In the genomic region with DNA sequence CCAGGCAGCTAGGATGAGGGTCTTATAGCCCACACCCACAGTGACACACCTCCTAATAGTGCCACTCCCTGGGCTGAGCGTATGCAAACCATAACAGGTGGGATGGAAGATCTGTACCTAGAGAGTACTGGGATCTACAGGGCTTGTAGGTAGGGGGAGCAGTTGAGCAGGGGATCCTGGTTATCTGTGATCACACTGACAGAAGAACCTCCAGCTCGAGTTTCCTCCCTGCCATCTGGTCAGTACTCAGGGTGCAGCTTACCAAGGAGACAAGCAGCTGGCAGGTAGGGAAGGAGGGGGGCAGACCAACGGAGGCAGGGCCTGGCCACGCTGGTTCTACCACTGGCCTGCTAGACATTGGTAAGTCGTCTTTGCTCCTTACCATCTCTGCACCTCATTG, we compare ENCODE assay signal across 10 mouse cellular contexts. TPM values are rescaled to one million over a fixed set of nuclear protein-coding genes. Genes with fewer than 3 reads are reported as not detected.
DNase-seq lines count a peak whose midpoint lies in the region; ATAC-seq and TF ChIP-seq lines count a peak whose summit lies in the region.
"Had no signal": no experiment of that assay in that cellular context is flagged by ENCODE, and none has a peak within 500 bp of the region (broad histone marks: within the 10 kb centered on the region; RNA-seq: fewer than 3 reads in every experiment).

No protein-coding gene starts in this region.

- no peak for TF ChIP-seq EP300 in lung, postnatal 0 days (IDR thresholded peaks at IDR 0.05)

- TF ChIP-seq CTCF in intestine, postnatal 0 days (IDR thresholded peaks at IDR 0.05; ENCODE audit: low read depth): peak; percentile 78
- TF ChIP-seq CTCF in lung, postnatal 0 days (IDR thresholded peaks at IDR 0.05): peak; percentile 68

- no peaks in the 10 kb centered on the region for H3K36me3 ChIP-seq in intestine, postnatal 0 days (ENCODE audit: control insufficient read depth, insufficient read depth)
- H3K36me3 ChIP-seq in lung, postnatal 0 days (ENCODE audit: insufficient read depth, low read length): no peaks in the 10 kb centered on the region

- no peak for DNase-seq in frontal cortex, postnatal 10 days (ENCODE audit: low spot score in 2 of 2)
- DNase-seq in A20 (ENCODE audit: low read depth, low spot score) (peak; percentile 48), adipocyte (ENCODE audit: low spot score) (no peak)
- DNase-seq in cerebellum, adult 11-12 months: peak; percentile 77
- DNase-seq in lung, postnatal 0 days (ENCODE audit: low spot score): no peak
- DNase-seq in right cerebral cortex, postnatal 10 days (ENCODE audit: low spot score in 2 of 2): no peak

- no peak overlapping the region for H3K4me3 ChIP-seq in intestine, postnatal 0 days (ENCODE audit: low read depth, low read length)
- no peak overlapping the region for H3K4me3 ChIP-seq in lung, postnatal 0 days (ENCODE audit: low read depth, low read length)

- no peaks in the 10 kb centered on the region for H3K4me1 ChIP-seq in intestine, postnatal 0 days (replicated peaks; ENCODE audit: control insufficient read depth, insufficient read depth, low read length)
- H3K4me1 ChIP-seq in lung, postnatal 0 days (ENCODE audit: insufficient read depth, low read depth, low read length): no peaks in the 10 kb centered on the region

- H3K27me3 ChIP-seq in intestine, postnatal 0 days (replicated peaks; ENCODE audit: control insufficient read depth, insufficient read depth, low read length): no peaks in the 10 kb centered on the region
- H3K27me3 ChIP-seq in lung, postnatal 0 days (replicated peaks; ENCODE audit: insufficient read depth, low read length): no peaks in the 10 kb centered on the region

- no peak overlapping the region for H3K9ac ChIP-seq in intestine, postnatal 0 days (ENCODE audit: low read depth, low read length)
- no peak overlapping the region for H3K9ac ChIP-seq in lung, postnatal 0 days (replicated peaks; ENCODE audit: low read depth)

- H3K4me2 ChIP-seq in intestine, postnatal 0 days (replicated peaks; ENCODE audit: low read depth): no peak overlapping the region
- H3K4me2 ChIP-seq in lung, postnatal 0 days (replicated peaks; ENCODE audit: low read depth, low read length): no peak overlapping the region

- no peak overlapping the region for H3K27ac ChIP-seq in intestine, postnatal 0 days (ENCODE audit: low read depth, low read length)
- H3K27ac ChIP-seq in lung, postnatal 0 days (ENCODE audit: low read length): no peak overlapping the region
- H3K27ac ChIP-seq: macrophage had no signal

- whole genome bisulfite sequencing in intestine, postnatal 0 days: 18% methylated on average over 5 of the region's 5 CpGs
- WGBS in lung, postnatal 0 days: 21% methylated on average over 5 of the region's 5 CpGs

- H3K9me3 ChIP-seq in intestine, postnatal 0 days (ENCODE audit: control insufficient read depth): no peaks in the 10 kb centered on the region
- no peaks in the 10 kb centered on the region for H3K9me3 ChIP-seq in lung, postnatal 0 days (ENCODE audit: low read length)

- ATAC-seq in frontal cortex, adult (ENCODE audit: low TSS enrichment): peak; percentile 76
- peak; percentile 41; the same call in 1 of the 2 replicates for ATAC-seq in intestine, postnatal 0 days
- no peak; the same call in 1 of the 2 replicates for ATAC-seq in lung, postnatal 0 days

RNA-seq across cellular contexts. Expression of gene Cib2, which starts 7.6 kb away (rescaled TPM):
- 3.7 and 4.4 TPM in 2 replicates for polyA plus RNA-seq in intestine, postnatal 0 days (2015; fragmentation: Nextera tagmentation; extraction: Ambion mirVana)
- polyA plus RNA-seq in lung, postnatal 0 days (2015; fragmentation: Nextera tagmentation; extraction: Ambion mirVana): 6.2 and 7.5 TPM in 2 replicates

RNA-seq across cellular contexts. Expression of gene Sh2d7, which starts 13.6 kb away (rescaled TPM):
- polyA plus RNA-seq in intestine, postnatal 0 days (2015; fragmentation: Nextera tagmentation; extraction: Ambion mirVana): not detected in 2 replicates
- polyA plus RNA-seq in lung, postnatal 0 days (2015; fragmentation: Nextera tagmentation; extraction: Ambion mirVana): not detected in 2 replicates
- polyA plus RNA-seq: heart, embryonic 14.5 days; macrophage had no signal

RNA-seq across cellular contexts. Expression of gene Idh3a, which starts 33.7 kb away (rescaled TPM):
- polyA plus RNA-seq in intestine, postnatal 0 days (2015; fragmentation: Nextera tagmentation; extraction: Ambion mirVana): 131 and 137 TPM in 2 replicates
- 79.4 and 80.3 TPM in 2 replicates for polyA plus RNA-seq in lung, postnatal 0 days (2015; fragmentation: Nextera tagmentation; extraction: Ambion mirVana)

RNA-seq across cellular contexts. Expression of gene Dmxl2, which starts 51.0 kb away (rescaled TPM):
- 5.2 and 6.4 TPM in 2 replicates for polyA plus RNA-seq in intestine, postnatal 0 days (2015; fragmentation: Nextera tagmentation; extraction: Ambion mirVana)
- 4.8 and 5.1 TPM in 2 replicates for polyA plus RNA-seq in lung, postnatal 0 days (2015; fragmentation: Nextera tagmentation; extraction: Ambion mirVana)

Comparison
In these comparisons a context has a peak if more than half of its experiments do, and no peak if none do; other contexts are left out.
1. DNase-seq: peak in A20 (single experiment) and cerebellum, adult 11-12 months (single experiment); none in frontal cortex, postnatal 10 days (0 of 2), lung, postnatal 0 days (single experiment), adipocyte (single experiment) and right cerebral cortex, postnatal 10 days (0 of 2).